Comparison of ENCODE assay signal across 15 mouse cellular contexts in genomic region chr2:66144770-66145169, GRCm38 (mm10). TPM values are rescaled to one million over a fixed set of nuclear protein-coding genes. Genes with fewer than 3 reads are reported as not detected.
A peak's percentile ranks its signal among the peaks of the same experiment; 100 is the strongest.
DNase-seq lines count a peak whose midpoint lies in the region; ATAC-seq and TF ChIP-seq lines count a peak whose summit lies in the region.
"Had no signal": no experiment of that assay in that cellular context is flagged by ENCODE, and none has a peak within 500 bp of the region (broad histone marks: within the 10 kb centered on the region; RNA-seq: fewer than 3 reads in every experiment).

No protein-coding gene starts in this region.

- H3K27me3 ChIP-seq in limb, embryonic 14.5 days (ENCODE audit: control insufficient read depth, insufficient read depth, low read length): no peaks in the 10 kb centered on the region
- H3K27me3 ChIP-seq in limb, embryonic 10.5 days (ENCODE audit: low read depth, poor library complexity, severe bottlenecking): no peaks in the 10 kb centered on the region
- no peaks in the 10 kb centered on the region for H3K27me3 ChIP-seq in kidney, postnatal 0 days (ENCODE audit: insufficient read depth, low read length)
- H3K27me3 ChIP-seq in stomach, embryonic 15.5 days (replicated peaks): no peaks in the 10 kb centered on the region
- H3K27me3 ChIP-seq: liver, embryonic 15.5 days had no signal

- no peak overlapping the region for H3K4me3 ChIP-seq in limb, embryonic 14.5 days (replicated peaks; ENCODE audit: low read length)
- no peak overlapping the region for H3K4me3 ChIP-seq in limb, embryonic 10.5 days
- no peak overlapping the region for H3K4me3 ChIP-seq in bone marrow macrophage, adult 2 months (ENCODE audit: insufficient read depth, low read length)
- no peak overlapping the region for H3K4me3 ChIP-seq in kidney, postnatal 0 days (replicated peaks; ENCODE audit: low read depth, low read length)
- H3K4me3 ChIP-seq in stomach, embryonic 15.5 days (replicated peaks): no peak overlapping the region
- H3K4me3 ChIP-seq: liver, embryonic 15.5 days had no signal

- H3K27ac ChIP-seq in limb, embryonic 14.5 days (replicated peaks; ENCODE audit: low read depth, low read length): no peak overlapping the region
- no peak overlapping the region for H3K27ac ChIP-seq in limb, embryonic 10.5 days
- peak overlapping the region; percentile 36 for H3K27ac ChIP-seq in bone marrow macrophage, adult 2 months (ENCODE audit: insufficient read depth, low read depth, low read length)
- H3K27ac ChIP-seq in kidney, postnatal 0 days: peak overlapping the region; percentile 57
- no peak overlapping the region for H3K27ac ChIP-seq in stomach, embryonic 15.5 days
- H3K27ac ChIP-seq: liver, embryonic 15.5 days had no signal

- no peaks in the 10 kb centered on the region for H3K36me3 ChIP-seq in limb, embryonic 14.5 days (ENCODE audit: control insufficient read depth, insufficient read depth, low read length)
- H3K36me3 ChIP-seq in limb, embryonic 10.5 days: no peaks in the 10 kb centered on the region
- no peaks in the 10 kb centered on the region for H3K36me3 ChIP-seq in kidney, postnatal 0 days (ENCODE audit: insufficient read depth, low read length)
- no peaks in the 10 kb centered on the region for H3K36me3 ChIP-seq in stomach, embryonic 15.5 days
- H3K36me3 ChIP-seq: liver, embryonic 15.5 days had no signal

- no peak for TF ChIP-seq POLR2A in limb, embryonic 14.5 days (IDR thresholded peaks at IDR 0.05; ENCODE audit: borderline replicate concordance, extremely low read depth, insufficient read depth, insufficient read length)
- TF ChIP-seq POLR2A in bone marrow macrophage, adult 2 months (IDR thresholded peaks at IDR 0.05; ENCODE audit: borderline replicate concordance, low read depth, low read length): no peak

- H3K9me3 ChIP-seq in limb, embryonic 14.5 days (ENCODE audit: control insufficient read depth, low read length): no peaks in the 10 kb centered on the region
- H3K9me3 ChIP-seq in limb, embryonic 10.5 days (replicated peaks): no peaks in the 10 kb centered on the region
- H3K9me3 ChIP-seq in kidney, postnatal 0 days (replicated peaks; ENCODE audit: low read length): no peaks in the 10 kb centered on the region
- H3K9me3 ChIP-seq in stomach, embryonic 15.5 days: no peaks in the 10 kb centered on the region
- H3K9me3 ChIP-seq: liver, embryonic 15.5 days had no signal

- DNase-seq in limb, embryonic 14.5 days (ENCODE audit: low spot score): no peak
- DNase-seq in limb, embryonic 10.5 days (ENCODE audit: low spot score): no peak
- DNase-seq in kidney, postnatal 0 days (ENCODE audit: low spot score): peak; percentile 91
- no peak for DNase-seq in retina, embryonic 14.5 days (ENCODE audit: low spot score)
- DNase-seq: adrenal gland, postnatal 25 days; cerebellum, postnatal 25 days; heart, postnatal 10 days; layer of hippocampus, adult 9-11 months; thymus, postnatal 36 days had no signal

- 10% methylated on average over 5 of the region's 5 CpGs for WGBS in limb, embryonic 14.5 days
- WGBS in limb, embryonic 10.5 days: 22% methylated on average over 5 of the region's 5 CpGs
- WGBS in kidney, postnatal 0 days: 10% methylated on average over 5 of the region's 5 CpGs
- WGBS in stomach, embryonic 15.5 days: 11% methylated on average over 5 of the region's 5 CpGs

- ATAC-seq in limb, embryonic 14.5 days (ENCODE audit: low FRiP score, low read depth): 0 out of 2 replicates have a peak, but pooled peaks have one; percentile 41
- peak; percentile 74 for ATAC-seq in kidney, postnatal 0 days (replicated peaks; ENCODE audit: low FRiP score, low read depth)
- peak; percentile 68; the same call in 1 of the 2 replicates for ATAC-seq in stomach, embryonic 15.5 days (ENCODE audit: insufficient read depth, low FRiP score, low read depth)
- ATAC-seq in cerebellum, adult (ENCODE audit: insufficient number of reproducible peaks, low FRiP score, low TSS enrichment): no peak
- ATAC-seq: hindbrain, embryonic 16.5 days had no signal

- no peak for TF ChIP-seq CTCF in bone marrow macrophage, adult 2 months (IDR thresholded peaks at IDR 0.05; ENCODE audit: low read depth, low read length)
- no peak for TF ChIP-seq CTCF in kidney, postnatal 0 days (IDR thresholded peaks at IDR 0.05; ENCODE audit: low read depth)

- H3K4me2 ChIP-seq in limb, embryonic 14.5 days (replicated peaks; ENCODE audit: low read depth, low read length, severe bottlenecking): no peak overlapping the region
- H3K4me2 ChIP-seq in kidney, postnatal 0 days (ENCODE audit: low read length): no peak overlapping the region
- H3K4me2 ChIP-seq in stomach, embryonic 15.5 days: no peak overlapping the region
- H3K4me2 ChIP-seq: liver, embryonic 15.5 days; midbrain, embryonic 11.5 days had no signal

- H3K9ac ChIP-seq in limb, embryonic 14.5 days (ENCODE audit: low read depth, low read length, severe bottlenecking): no peak overlapping the region
- no peak overlapping the region for H3K9ac ChIP-seq in kidney, postnatal 0 days (ENCODE audit: low read depth, low read length)
- H3K9ac ChIP-seq in stomach, embryonic 15.5 days: no peak overlapping the region
- H3K9ac ChIP-seq: liver, embryonic 15.5 days had no signal

- peaks cover 16% of the 10 kb centered on the region for H3K4me1 ChIP-seq in limb, embryonic 14.5 days (ENCODE audit: control insufficient read depth, insufficient read depth, low read length)
- H3K4me1 ChIP-seq in limb, embryonic 10.5 days: peaks cover 30% of the 10 kb centered on the region
- peaks cover 29% of the 10 kb centered on the region for H3K4me1 ChIP-seq in bone marrow macrophage, adult 2 months (ENCODE audit: control insufficient read depth, insufficient read depth, low read length)
- H3K4me1 ChIP-seq in kidney, postnatal 0 days (replicated peaks; ENCODE audit: insufficient read depth, low read length): no peaks in the 10 kb centered on the region
- H3K4me1 ChIP-seq in stomach, embryonic 15.5 days: no peaks in the 10 kb centered on the region
- H3K4me1 ChIP-seq: liver, embryonic 15.5 days had no signal

RNA-seq across cellular contexts. Expression of gene Galnt3, which starts 20.0 kb away (rescaled TPM):
- 4.1 TPM in 2 replicates for polyA plus RNA-seq in limb, embryonic 14.5 days (2012; rRNA removed)
- 5.6 and 6.5 TPM in 2 replicates for polyA plus RNA-seq in limb, embryonic 14.5 days (2014; fragmentation: Nextera tagmentation; extraction: Ambion mirVana)
- 0.50 and 1.6 TPM in 2 replicates for polyA plus RNA-seq in limb, embryonic 10.5 days (2016; fragmentation: Nextera tagmentation; extraction: Ambion mirVana)
- polyA plus RNA-seq in bone marrow macrophage, adult 2 months (2012; ENCODE audit: insufficient read depth, insufficient read length, missing spikeins): 0.31 and 0.87 TPM in 2 replicates
- polyA plus RNA-seq in kidney, postnatal 0 days (2015; fragmentation: Nextera tagmentation; extraction: Ambion mirVana): 15.3 and 17.3 TPM in 2 replicates
- polyA plus RNA-seq in stomach, embryonic 15.5 days (2015; fragmentation: Nextera tagmentation; extraction: Ambion mirVana): 9.4 and 10.4 TPM in 2 replicates

Comparison
In these comparisons a context has a peak if more than half of its experiments do, and no peak if none do; other contexts are left out.
1. H3K27ac ChIP-seq: peak in bone marrow macrophage, adult 2 months (single experiment) and kidney, postnatal 0 days (single experiment); none in limb, embryonic 14.5 days (single experiment), limb, embryonic 10.5 days (single experiment) and stomach, embryonic 15.5 days (single experiment).